Mouse (Mus musculus): Measurements from ENCODE around the gene Ilf3.

GRCm38 (mm10) chr9:21402764-21403253 is 35.1 kb downstream of the Ilf3 start:
- TF ChIP-seq CTCF (conservative IDR thresholded peaks at IDR 0.05; ENCODE audit: insufficient read depth, insufficient read length, low read depth, low read length) (no peak), POLR2A (IDR thresholded peaks at IDR 0.05; ENCODE audit: low read depth, low read length) (no peak)

Measured in kidney, adult 2 months (tissue).